Mouse (Mus musculus) testis, adult 2 months (tissue): ENCODE results near the gene Hist1h2bl. TPM values are rescaled to one million over a fixed set of nuclear protein-coding genes. Genes with fewer than 3 reads are reported as not detected.
"Not testable (repeated sequence)": the region's sequence is repeated elsewhere in the genome, so short reads cannot be mapped to it uniquely, and the experiment has no call there.

ENCODE experiments used
- H3K27ac ChIP-seq: fragments of 200-500 bp; 2 replicates; pipeline ENCODE4 v1.5.1; 2012; ENCODE audit warnings: low read depth, low read length; ENCODE audit not compliant: control insufficient read depth, insufficient read depth
- H3K27me3 ChIP-seq: fragments of 200-500 bp; 2 replicates; pipeline ENCODE4 v1.6.1; 2012; ENCODE audit warnings: mild to moderate bottlenecking, low read length, moderate library complexity; ENCODE audit not compliant: control insufficient read depth, insufficient read depth
- H3K36me3 ChIP-seq: fragments of 200-500 bp; 2 replicates; pipeline ENCODE4 v1.6.1; 2012; ENCODE audit warnings: mild to moderate bottlenecking, low read length; ENCODE audit not compliant: control insufficient read depth, insufficient read depth
- H3K4me1 ChIP-seq: fragments of 200-500 bp; 2 replicates; pipeline ENCODE4 v1.6.1; 2012; ENCODE audit warnings: low read length; ENCODE audit not compliant: control insufficient read depth, insufficient read depth
- H3K4me3 ChIP-seq: fragments of 200-500 bp; 2 replicates; pipeline ENCODE4 v1.5.1; 2012; ENCODE audit warnings: low read depth, mild to moderate bottlenecking, low read length, moderate library complexity, mixed read lengths; ENCODE audit not compliant: control insufficient read depth
- CTCF ChIP-seq: fragments of 200-500 bp; IDR thresholded peaks from 2 replicates; pipeline ENCODE4 v1.5.1; 2012; ENCODE audit warnings: low read depth, mild to moderate bottlenecking, inconsistent platforms, low read length, moderate library complexity; ENCODE audit not compliant: control insufficient read depth, insufficient read depth, insufficient replicate concordance
- POLR2A ChIP-seq: fragments of 200-500 bp; IDR thresholded peaks from 2 replicates; pipeline ENCODE4 v1.6.1; 2012; ENCODE audit warnings: low read depth, mild to moderate bottlenecking, inconsistent platforms, low read length, moderate library complexity; ENCODE audit not compliant: control insufficient read depth
- polyA plus RNA-seq: library from polyadenylated mRNA; depleted of rRNA; stranded (reverse); fragments of >200 nt; gene quantifications from 2 replicates; pipeline ENCODE4 v1.2.3, GENCODE M21; 2012

The Hist1h2bl gene
- polyA plus RNA-seq, 1 experiment: 3.2 TPM

DNA sequence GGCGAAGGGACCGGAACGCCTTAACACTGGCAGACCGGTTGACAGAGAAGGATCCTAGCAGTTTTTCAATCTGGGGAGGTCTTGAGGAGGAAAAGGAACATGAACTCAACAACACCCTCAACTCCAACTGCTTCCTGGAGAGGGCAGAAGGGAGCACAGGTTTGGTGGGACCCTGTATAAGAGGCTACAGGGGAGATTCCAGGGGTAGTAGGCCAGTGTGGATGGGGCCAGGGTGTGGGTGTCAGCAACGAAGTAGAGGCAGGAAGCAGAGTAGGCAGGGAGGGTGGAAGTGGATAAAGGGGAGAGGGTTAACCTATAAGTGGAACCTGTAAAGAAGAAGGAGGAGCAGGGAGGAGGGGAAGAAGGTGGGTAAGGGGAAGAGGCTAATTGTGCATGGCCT, 17.5 kb upstream of the Hist1h2bl start:
- Histone ChIP-seq H3K4me3 (no peak overlapping the region), H3K27ac (no peak overlapping the region), H3K36me3 (no peaks in the 10 kb centered on the region), H3K4me1 (peaks cover 4% of the 10 kb centered on the region), H3K27me3 (no peaks in the 10 kb centered on the region)
- no peak for TF ChIP-seq CTCF

DNA sequence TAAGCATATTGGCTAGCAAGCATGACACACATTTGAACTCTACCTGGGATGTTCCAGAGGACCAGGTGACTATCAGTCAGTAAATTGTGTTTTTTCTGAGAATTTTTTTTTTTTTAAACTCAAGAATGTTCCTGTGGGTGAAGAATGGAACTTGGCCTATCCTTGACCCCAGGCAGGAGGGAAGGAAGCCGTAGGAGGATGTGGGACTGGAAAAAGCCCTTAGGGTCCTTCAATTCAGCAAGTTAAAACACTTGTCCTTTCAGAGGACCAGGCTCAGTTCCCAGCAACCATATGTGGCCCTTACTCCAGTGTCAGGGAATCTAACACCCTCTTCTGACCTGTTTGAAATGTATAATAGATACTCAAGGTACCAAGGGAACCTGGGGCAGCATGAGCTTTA, 13.6 kb upstream of the Hist1h2bl start:
- Histone ChIP-seq H3K36me3 (no peaks in the 10 kb centered on the region), H3K27me3 (no peaks in the 10 kb centered on the region), H3K27ac (no peak overlapping the region), H3K4me3 (no peak overlapping the region), H3K4me1 (peaks cover 2% of the 10 kb centered on the region; the same call in 1 of the 2 replicates)
- TF ChIP-seq CTCF: no peak

DNA sequence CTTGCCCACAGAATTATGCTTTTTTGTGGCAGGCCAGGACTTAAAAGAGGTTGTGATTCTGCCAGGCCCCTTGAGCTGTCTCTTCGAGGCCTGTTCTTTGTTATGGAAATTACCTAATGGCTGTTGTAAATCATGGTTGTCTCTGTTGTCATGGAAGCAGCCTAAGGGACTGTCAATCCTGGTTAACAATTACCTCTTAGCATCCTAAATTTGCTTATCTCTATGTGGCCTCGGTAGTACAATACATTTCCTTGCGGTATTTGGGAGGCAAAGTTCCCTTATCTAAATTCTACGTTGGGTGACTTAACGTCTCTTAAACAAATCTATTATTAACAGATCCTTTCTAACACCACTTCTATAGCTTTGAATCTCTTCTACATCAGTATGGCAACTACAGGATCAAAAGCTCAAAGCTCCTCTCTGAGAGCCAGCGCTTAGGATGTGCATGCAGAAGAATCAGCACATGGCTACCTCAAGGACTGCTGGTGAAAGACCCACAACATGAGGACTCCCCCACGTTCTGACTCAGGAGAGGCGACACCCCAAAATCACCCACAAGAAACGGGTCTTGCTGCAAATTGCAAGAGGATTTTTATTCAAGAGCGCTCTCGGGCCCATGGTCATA, 12.1 kb upstream of the Hist1h2bl start:
- Histone ChIP-seq H3K27me3 (no peaks in the 10 kb centered on the region), H3K4me1 (no peaks in the 10 kb centered on the region), H3K4me3 (no peak overlapping the region), H3K27ac (no peak overlapping the region), H3K36me3 (no peaks in the 10 kb centered on the region)
- TF ChIP-seq CTCF: no peak
- no peak for TF ChIP-seq POLR2A

DNA sequence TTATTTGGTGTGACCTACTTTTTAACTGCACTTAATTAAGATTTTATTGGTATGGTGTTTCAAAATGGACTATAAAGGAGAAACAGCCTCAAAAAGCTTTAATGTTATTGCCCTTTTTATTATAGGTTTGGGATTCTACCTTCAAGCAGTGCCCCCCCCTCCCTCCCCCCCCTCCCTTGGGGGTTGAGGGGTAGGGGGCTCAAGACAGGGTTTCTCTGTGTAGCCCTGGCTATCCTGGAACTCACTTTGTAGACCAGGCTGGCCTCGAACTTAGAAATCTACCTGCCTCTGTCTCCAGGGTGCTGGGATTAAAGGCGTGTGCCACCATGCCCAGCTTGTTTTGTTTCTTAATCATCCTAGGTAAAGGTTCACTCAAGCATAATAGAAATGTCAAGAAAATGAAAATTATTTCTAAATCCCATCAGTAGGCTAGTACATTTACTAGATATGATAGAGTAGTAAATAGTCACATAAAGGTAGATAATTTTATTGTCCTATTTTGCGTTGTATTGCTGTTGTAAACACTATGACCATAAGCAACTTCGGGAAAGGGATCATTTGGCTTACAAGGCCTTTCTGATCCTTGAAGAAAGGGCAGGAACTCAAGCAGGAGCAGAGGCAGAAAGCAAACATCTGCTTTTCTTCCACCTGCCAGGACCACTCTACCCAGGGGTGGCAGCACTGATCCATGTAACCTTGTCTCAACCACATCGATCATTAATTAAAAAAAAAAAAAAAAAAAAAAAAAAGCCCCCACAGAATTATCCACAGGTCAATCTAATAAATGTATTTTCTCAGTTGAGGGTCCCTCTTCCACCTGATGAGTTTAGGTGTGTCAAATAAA, 7.3 kb upstream of the Hist1h2bl start:
- Histone ChIP-seq H3K27ac (no peak overlapping the region), H3K4me1 (peaks cover 2% of the 10 kb centered on the region; the same call in 1 of the 2 replicates), H3K4me3 (no peak overlapping the region), H3K36me3 (no peaks in the 10 kb centered on the region), H3K27me3 (no peaks in the 10 kb centered on the region)
- TF ChIP-seq CTCF (no peak), POLR2A (no peak)

DNA sequence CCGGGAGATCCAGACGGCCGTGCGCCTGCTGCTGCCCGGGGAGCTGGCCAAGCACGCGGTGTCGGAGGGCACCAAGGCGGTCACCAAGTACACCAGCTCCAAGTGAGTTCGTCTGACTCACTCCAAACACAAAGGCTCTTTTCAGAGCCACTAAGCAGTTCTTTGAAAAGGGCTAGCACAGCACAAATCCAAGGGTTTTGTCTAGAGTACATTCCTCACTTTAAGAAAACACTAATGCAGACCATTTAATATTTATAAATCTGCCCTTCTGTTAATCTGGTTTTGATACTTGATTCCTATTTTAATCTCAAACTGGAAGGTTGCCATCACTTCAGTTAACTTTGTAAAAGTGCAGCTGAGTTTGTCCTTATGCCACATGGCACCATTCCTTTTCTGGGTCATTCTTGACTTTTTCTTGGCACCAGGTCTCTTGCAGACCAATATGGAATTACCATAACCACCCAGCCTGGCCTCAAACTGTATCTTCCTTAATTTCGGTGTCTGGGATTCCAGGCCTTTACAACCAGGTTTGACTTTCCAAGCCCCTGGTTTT, 6.5 kb upstream of the Hist1h2bl start:
- Histone ChIP-seq H3K4me3 (no peak overlapping the region), H3K4me1 (peaks cover 4% of the 10 kb centered on the region; the same call in 1 of the 2 replicates), H3K27me3 (no peaks in the 10 kb centered on the region), H3K36me3 (no peaks in the 10 kb centered on the region), H3K27ac (peak overlapping the region; percentile 63)
- TF ChIP-seq POLR2A: no peak
- TF ChIP-seq CTCF: no peak

DNA sequence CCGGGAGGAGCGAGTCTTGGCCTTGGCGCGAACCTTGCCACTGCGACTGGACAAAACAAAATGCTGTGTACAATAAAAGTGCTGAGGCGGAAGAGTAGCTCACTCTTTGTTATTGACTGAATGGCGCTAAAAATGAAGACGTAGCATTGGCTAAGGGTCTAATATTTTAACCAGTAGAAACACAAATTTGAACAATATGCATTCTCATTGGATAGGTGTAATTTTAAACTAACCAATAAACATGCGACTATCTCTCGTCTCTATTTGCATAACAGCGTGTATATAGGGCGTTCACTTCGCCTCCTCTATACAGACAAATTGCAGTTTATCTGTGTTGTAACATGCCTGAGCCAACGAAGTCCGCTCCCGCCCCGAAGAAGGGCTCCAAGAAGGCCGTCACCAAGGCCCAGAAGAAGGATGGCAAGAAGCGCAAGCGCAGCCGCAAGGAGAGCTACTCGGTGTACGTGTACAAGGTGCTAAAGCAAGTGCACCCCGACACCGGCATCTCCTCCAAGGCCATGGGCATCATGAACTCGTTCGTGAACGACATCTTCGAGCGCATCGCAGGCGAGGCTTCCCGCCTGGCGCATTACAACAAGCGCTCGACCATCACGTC, 5.9 kb upstream of the Hist1h2bl start, which contains the start of gene Hist1h2bm:
Hist1h2bm (plus strand) TSS at position 288 of the 616 bp plus-strand sequence.
- H3K4me3 ChIP-seq: peak within 1 kb of the TSS; percentile 39
- peak; percentile 59; the same call in 1 of the 2 replicates for TF ChIP-seq POLR2A
- H3K27ac ChIP-seq: peak within 1 kb of the TSS; percentile 69
- not testable (repeated sequence) for H3K4me1 ChIP-seq, H3K27me3 ChIP-seq, H3K36me3 ChIP-seq

DNA sequence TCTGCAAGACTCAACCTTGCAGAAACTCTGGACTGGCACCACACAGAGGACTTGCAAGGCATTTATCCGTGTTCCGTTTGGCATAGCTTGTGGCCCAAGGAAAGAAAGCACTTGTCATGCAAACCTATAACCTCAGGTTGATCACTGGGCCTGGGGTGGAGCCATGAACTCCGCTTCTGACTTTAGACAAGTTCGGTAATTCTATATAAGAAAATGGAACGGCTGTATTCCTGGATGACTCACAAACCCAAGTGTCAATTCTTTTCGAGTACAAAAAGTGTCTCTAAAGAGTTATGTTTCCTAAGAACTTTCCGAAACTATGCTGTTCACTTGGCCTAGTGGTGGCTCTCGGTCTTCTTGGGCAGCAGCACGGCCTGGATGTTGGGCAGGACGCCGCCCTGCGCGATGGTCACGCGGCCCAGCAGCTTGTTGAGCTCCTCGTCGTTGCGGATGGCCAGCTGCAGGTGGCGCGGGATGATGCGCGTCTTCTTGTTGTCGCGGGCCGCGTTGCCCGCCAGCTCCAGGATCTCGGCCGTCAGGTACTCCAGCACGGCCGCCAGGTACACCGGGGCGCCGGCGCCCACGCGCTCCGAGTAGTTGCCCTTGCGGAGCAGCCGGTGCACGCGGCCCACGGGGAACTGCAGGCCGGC, 5.3 kb upstream of the Hist1h2bl start:
- Histone ChIP-seq H3K27ac (peak overlapping the region; percentile 69; the same call in 1 of the 2 replicates), H3K4me3 (peak overlapping the region; percentile 39)
- H3K27me3 ChIP-seq, H3K36me3 ChIP-seq, H3K4me1 ChIP-seq: not testable (repeated sequence)
